Mouse (Mus musculus) inflammation-experienced regulatory T-cells, adult 6 months (primary cell): ENCODE results near the gene Gm28051. TPM values are rescaled to one million over a fixed set of nuclear protein-coding genes. Genes with fewer than 3 reads are reported as not detected.
A peak's percentile ranks its signal among the peaks of the same experiment; 100 is the strongest.

ENCODE experiments used
- ATAC-seq: one replicate; pipeline ENCODE4 v1.8.0; 2017
- polyA plus RNA-seq, 3 experiments: library from polyadenylated mRNA; unstranded; fragments of 100-300 nt; shearing (Covaris generic); gene quantifications; one replicate each; pipeline ENCODE4 v1.2.1; 2017

Gene Gm28051
- polyA plus RNA-seq, 3 experiments from 2014 or later: not detected

GRCm38 (mm10) chr12:102705216-102705871 lies 52.2 kb downstream of the Gm28051 start:
- ATAC-seq: peak; percentile 72

GRCm38 (mm10) chr12:102704457-102705198 lies 52.9 kb downstream of the Gm28051 start, which contains the start of gene Itpk1:
Itpk1 (minus strand) TSS chr12:102704930.
- peak; percentile 50 for ATAC-seq

GRCm38 (mm10) chr12:102703921-102704408 lies 53.6 kb downstream of the Gm28051 start:
- ATAC-seq: peak; percentile 24

GRCm38 (mm10) chr12:102703441-102703840 lies 54.1 kb downstream of the Gm28051 start:
- ATAC-seq: no peak

- ATAC-seq: no peak
Observed at GRCm38 (mm10) chr12:102703111-102703412, 54.5 kb downstream of the Gm28051 start.

- peak; percentile 27 for ATAC-seq
Observed at GRCm38 (mm10) chr12:102702356-102703110, 55.0 kb downstream of the Gm28051 start.

- ATAC-seq: no peak
Observed at GRCm38 (mm10) chr12:102701691-102702207, 55.8 kb downstream of the Gm28051 start.

GRCm38 (mm10) chr12:102700453-102700852 lies 57.1 kb downstream of the Gm28051 start:
- ATAC-seq: no peak

- ATAC-seq: peak; percentile 34
Observed at GRCm38 (mm10) chr12:102699156-102699555, 58.4 kb downstream of the Gm28051 start.

- no peak for ATAC-seq
Observed at GRCm38 (mm10) chr12:102698089-102698684, 59.4 kb downstream of the Gm28051 start.

GRCm38 (mm10) chr12:102697381-102697780 lies 60.2 kb downstream of the Gm28051 start:
- ATAC-seq: no peak

GRCm38 (mm10) chr12:102696635-102697354 lies 60.8 kb downstream of the Gm28051 start:
- no peak for ATAC-seq

GRCm38 (mm10) chr12:102695369-102696239 lies 62.0 kb downstream of the Gm28051 start:
- peak; percentile 49 for ATAC-seq

- ATAC-seq: no peak
Observed at GRCm38 (mm10) chr12:102691761-102692160, 65.8 kb downstream of the Gm28051 start.

GRCm38 (mm10) chr12:102691180-102691579 lies 66.4 kb downstream of the Gm28051 start:
- ATAC-seq: no peak

- peak; percentile 91 for ATAC-seq
Observed at GRCm38 (mm10) chr12:102689773-102690563, 67.6 kb downstream of the Gm28051 start.

- ATAC-seq: no peak
Observed at GRCm38 (mm10) chr12:102686321-102686720, 71.2 kb downstream of the Gm28051 start.

- no peak for ATAC-seq
Observed at GRCm38 (mm10) chr12:102685523-102685931, 72.0 kb downstream of the Gm28051 start.

- ATAC-seq: no peak
Observed at GRCm38 (mm10) chr12:102684720-102685386, 72.7 kb downstream of the Gm28051 start.
